Mouse (Mus musculus) frontal cortex, adult (tissue): ENCODE results near the gene Extl2.

Experiments used
- ATAC-seq: cut with Nextera tagmentation; 2 replicates; pipeline ENCODE4 v1.9.2; 2017; ENCODE audit warnings: mild to moderate bottlenecking, moderate library complexity, mixed read lengths; ENCODE audit not compliant: low TSS enrichment

Gene Extl2

GRCm38 (mm10) chr3:116006978-116007940 lies at the start of gene Extl2, which contains the start of gene Slc30a7:
Gene Extl2, plus strand, starts transcription at chr3:116007462.
Gene Slc30a7, minus strand, starts transcription at chr3:116007406.
- peak; percentile 58 for ATAC-seq

- ATAC-seq: no peak
Observed at GRCm38 (mm10) chr3:115961311-115962027, 45.8 kb upstream of the Extl2 start.

GRCm38 (mm10) chr3:115962028-115962415 lies 45.2 kb upstream of the Extl2 start:
- no peak for ATAC-seq

- ATAC-seq: no peak
Observed at GRCm38 (mm10) chr3:115963597-115963996, 43.7 kb upstream of the Extl2 start.

- no peak for ATAC-seq
Observed at GRCm38 (mm10) chr3:115964071-115964470, 43.2 kb upstream of the Extl2 start.

GRCm38 (mm10) chr3:115968745-115969530 lies 38.3 kb upstream of the Extl2 start:
- ATAC-seq: peak; percentile 59

- ATAC-seq: no peak
Observed at GRCm38 (mm10) chr3:115971045-115971785, 36.0 kb upstream of the Extl2 start.

- no peak for ATAC-seq
Observed at GRCm38 (mm10) chr3:115971891-115972646, 35.2 kb upstream of the Extl2 start.

GRCm38 (mm10) chr3:115974228-115974627 lies 33.0 kb upstream of the Extl2 start:
- ATAC-seq: no peak

GRCm38 (mm10) chr3:115974995-115975394 lies 32.3 kb upstream of the Extl2 start:
- peak; percentile 34; the same call in 1 of the 2 replicates for ATAC-seq

- ATAC-seq: no peak
Observed at GRCm38 (mm10) chr3:115979000-115979399, 28.3 kb upstream of the Extl2 start.

- peak; percentile 66 for ATAC-seq
Observed at GRCm38 (mm10) chr3:115983217-115983616, 24.0 kb upstream of the Extl2 start.

GRCm38 (mm10) chr3:115984653-115985052 lies 22.6 kb upstream of the Extl2 start:
- no peak for ATAC-seq

- ATAC-seq: peak; percentile 20; the same call in 1 of the 2 replicates
Observed at GRCm38 (mm10) chr3:115985183-115985892, 21.9 kb upstream of the Extl2 start.

- ATAC-seq: no peak
Observed at GRCm38 (mm10) chr3:115992103-115992502, 15.2 kb upstream of the Extl2 start.

GRCm38 (mm10) chr3:115992588-115992987 lies 14.7 kb upstream of the Extl2 start:
- no peak for ATAC-seq

- no peak for ATAC-seq
Observed at GRCm38 (mm10) chr3:115993025-115993424, 14.2 kb upstream of the Extl2 start.

- ATAC-seq: no peak
Observed at GRCm38 (mm10) chr3:115996929-115997328, 10.3 kb upstream of the Extl2 start.

GRCm38 (mm10) chr3:116006284-116006977 lies 831 bp upstream of the Extl2 start:
- ATAC-seq: peak; percentile 2
